Mouse (Mus musculus) heart, postnatal 10 days (tissue): Measurements from ENCODE around the gene Usp37. TPM values are rescaled to one million over a fixed set of nuclear protein-coding genes. Genes with fewer than 3 reads are reported as not detected.
A peak's percentile ranks its signal among the peaks of the same experiment; 100 is the strongest.

Experiments used
- DNase-seq, 2 experiments: peaks; one replicate each; pipeline ENCODE4 v3.0.0; 2021
- intact Hi-C: fragments of 180-260 bp; cut with DNase I; formaldehyde crosslinking; loops from one replicate; pipeline ENCODE4 v1.15.1; 2025
- microRNA-seq, 2 experiments: library from miRNA; unstranded; fragments of <30 nt; microRNA quantifications; one replicate each; pipeline ENCODE4 v1.2.0; 2022
- total RNA-seq, 2 experiments: library from RNA; stranded (reverse); gene quantifications; 2 replicates each; pipeline ENCODE4 v1.2.3; 2021

Usp37 gene
- total RNA-seq, 2 experiments from 2014 or later = 13.6 to 18.5 TPM

DNA sequence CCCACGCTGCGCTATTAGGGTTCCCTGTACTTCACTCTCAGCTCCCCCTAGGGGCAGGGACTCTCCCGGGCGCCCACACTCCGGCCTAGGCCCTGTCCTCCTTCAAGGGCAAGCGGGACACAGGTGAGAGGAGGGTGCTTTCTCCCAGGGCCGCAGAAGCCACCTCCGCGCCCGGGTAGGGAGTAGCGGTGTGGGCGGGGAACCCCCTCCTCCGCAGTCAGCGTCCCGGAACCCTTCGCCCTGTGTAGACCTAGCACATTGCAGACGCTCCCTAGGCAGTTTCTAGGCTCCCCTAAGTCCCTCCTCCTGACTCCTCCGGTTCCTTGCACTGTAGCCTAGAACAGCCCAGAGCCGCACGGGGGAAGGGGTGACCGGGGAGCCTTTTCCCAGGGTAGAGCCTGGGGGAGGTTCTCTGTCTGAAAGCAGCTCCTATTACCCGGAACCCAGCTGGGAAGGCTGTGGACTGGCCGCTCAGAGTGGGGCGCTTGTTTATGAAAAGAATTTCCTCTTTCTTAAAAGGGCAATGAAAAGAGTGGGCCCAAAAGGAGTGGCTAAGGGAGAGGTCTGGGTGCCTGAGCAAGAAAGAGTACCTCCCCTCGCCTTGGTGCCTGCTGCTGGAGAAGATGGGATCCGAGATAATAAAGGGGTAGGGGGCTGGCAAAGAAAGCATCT lies 157.2 kb downstream of the Usp37 start:
- intact Hi-C loops = loop anchor here (2.0 kb wide), 2 partner anchors 18 to 74 kb away; no protein-coding TSS in a partner anchor
- peak; percentile 98 for DNase-seq

- intact Hi-C loops = loop anchor here (2.0 kb wide), 2 partner anchors 18 to 74 kb away; no protein-coding TSS in a partner anchor
- DNase-seq = no peak
Measured at GRCm38 (mm10) chr1:74386363-74386713, 157.7 kb downstream of the Usp37 start.

- intact Hi-C loops = no loop called here
Measured at GRCm38 (mm10) chr1:74385531-74385930, 158.6 kb downstream of the Usp37 start.

More at GRCm38 (mm10) chr1:74385531-74385930, 158.6 kb downstream of the Usp37 start:
- no peak for DNase-seq

Small RNA genes within 50 kb of the gene (microRNA-seq; reads per million reads assigned to microRNA genes)
- 0 reads per million in 2 experiments for gene Gm25035
- 24,068 to 56,274 reads per million in 2 experiments for gene Mir26b

Other genes starting within 250 kb of the Usp37 start
- 10 to 100 TPM; 43.2 to 45.8 TPM for gene Tmbim1, start 238.7 kb downstream of the Usp37 start, total RNA-seq
- under 1 TPM; 0.29 to 0.45 TPM for gene Catip, start 182.2 kb downstream of the Usp37 start, total RNA-seq
- 1 to 10 TPM; 1.2 to 3.7 TPM for gene Slc11a1, start 169.1 kb downstream of the Usp37 start, total RNA-seq
- 100 to 1,000 TPM; 117 to 122 TPM for gene Ctdsp1, start 152.8 kb downstream of the Usp37 start, total RNA-seq
- 1 to 10 TPM; 1.1 to 1.2 TPM for gene Vil1, start 134.9 kb downstream of the Usp37 start, total RNA-seq
- 10 to 100 TPM; 20.8 to 22.4 TPM for gene Cnot9, start 38.2 kb downstream of the Usp37 start, total RNA-seq
- not detected for gene Plcd4, start 1.4 kb downstream of the Usp37 start, total RNA-seq
- gene Zfp142, start 44.0 kb upstream of the Usp37 start, total RNA-seq = 10 to 100 TPM; 12.9 to 13.2 TPM
- gene Bcs1l, start 44.0 kb upstream of the Usp37 start, total RNA-seq = 10 to 100 TPM; 20.3 to 24.9 TPM
- gene Rnf25, start 57.1 kb upstream of the Usp37 start, total RNA-seq = 10 to 100 TPM; 21.6 to 27.7 TPM
- gene Stk36, start 57.2 kb upstream of the Usp37 start, total RNA-seq = 1 to 10 TPM; 1.5 to 2.0 TPM
- gene Ttll4, start 117.5 kb upstream of the Usp37 start, total RNA-seq = 10 to 100 TPM; 17.3 TPM
- gene Cyp27a1, start 169.3 kb upstream of the Usp37 start, total RNA-seq = 10 to 100 TPM; 10.7 to 11.0 TPM
- gene Prkag3, start 204.9 kb upstream of the Usp37 start, total RNA-seq = 1 to 10 TPM; 1.7 to 2.1 TPM
- gene Wnt6, start 227.6 kb upstream of the Usp37 start, total RNA-seq = under 1 TPM; 0.17 to 0.60 TPM
- not detected for gene Wnt10a, start 247.2 kb upstream of the Usp37 start, total RNA-seq